Mouse (Mus musculus) layer of hippocampus, adult 9-10 months (tissue): Measurements from ENCODE around the gene Ubr2.

Experiments used
- DNase-seq: peaks from one replicate; pipeline ENCODE4 v3.0.0; 2022; ENCODE audit warnings: low spot score

Ubr2 gene

DNA sequence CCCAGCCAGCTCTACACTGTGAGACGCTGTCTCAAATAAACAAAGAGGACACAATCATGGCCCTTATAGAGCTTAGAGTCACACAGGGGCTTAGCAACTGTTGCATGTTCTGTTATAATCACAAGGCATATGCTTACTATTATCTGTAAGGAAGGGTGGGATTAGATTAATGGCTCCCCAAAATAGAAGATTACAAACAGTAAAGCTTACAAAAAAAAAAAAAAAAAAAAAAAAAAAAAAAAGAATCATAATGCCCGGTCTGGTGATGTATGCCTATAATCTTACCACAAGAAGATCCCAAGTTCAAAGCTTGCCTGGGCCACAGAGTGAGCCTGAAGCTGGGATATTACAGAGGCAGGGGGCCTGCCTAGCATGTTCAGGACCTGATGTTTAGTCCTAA is 130.0 kb downstream of the Ubr2 start:
- DNase-seq = no peak

DNA sequence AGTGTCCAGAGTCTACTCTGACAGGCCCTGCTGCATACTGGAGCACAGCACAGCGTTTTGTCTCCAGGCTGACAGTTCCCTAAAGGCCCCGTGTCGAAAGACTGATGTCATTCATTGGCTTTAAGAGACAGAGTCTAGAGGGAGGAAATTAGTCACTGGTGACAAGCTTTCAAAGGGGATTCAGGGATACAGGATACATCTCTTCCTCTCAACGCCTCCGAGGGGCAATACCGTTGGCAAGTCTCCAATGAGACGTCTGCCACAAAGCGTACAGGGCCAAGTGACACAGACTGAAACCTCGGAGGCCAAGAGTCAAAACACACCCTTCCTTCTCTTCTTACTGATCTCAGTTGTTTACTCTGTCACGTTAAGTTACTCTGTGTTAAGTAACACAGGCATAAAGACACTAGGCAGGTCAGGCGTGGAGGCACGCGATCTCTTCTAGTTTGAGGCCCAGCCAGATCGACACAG is 130.5 kb downstream of the Ubr2 start:
- DNase-seq = no peak
